Mouse (Mus musculus) c-Kit-positive CD71-positive TER-119-negative erythroid progenitor cells, embryonic 14.5 days (primary cell): ENCODE measurements around the gene Tpbgl.

Experiments
- DNase-seq: peaks from one replicate; pipeline ENCODE4 v3.0.0-alpha.2; 2013; ENCODE audit warnings: low read depth

The Tpbgl gene

DNA sequence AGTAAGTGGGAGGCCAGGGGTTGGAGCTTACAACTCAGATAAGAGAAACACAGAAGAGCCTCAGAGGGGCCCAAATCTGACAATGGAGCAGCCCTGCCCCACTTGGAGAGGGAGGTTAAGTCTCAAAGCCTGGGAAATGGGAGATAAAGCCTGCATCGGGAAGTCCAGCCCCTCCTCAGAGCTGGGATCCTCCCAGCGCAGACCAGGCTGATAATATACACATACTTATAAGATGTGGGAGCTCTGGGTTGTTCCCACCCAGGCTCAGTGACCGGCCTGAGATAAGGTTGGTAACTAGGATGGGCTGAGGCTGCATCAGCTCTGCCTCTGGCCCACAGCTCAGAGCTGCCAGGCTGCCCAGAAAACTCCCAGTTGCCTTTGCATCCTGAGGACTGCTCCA, 15.2 kb upstream of the Tpbgl start:
- DNase-seq, result peak; percentile 76

DNA sequence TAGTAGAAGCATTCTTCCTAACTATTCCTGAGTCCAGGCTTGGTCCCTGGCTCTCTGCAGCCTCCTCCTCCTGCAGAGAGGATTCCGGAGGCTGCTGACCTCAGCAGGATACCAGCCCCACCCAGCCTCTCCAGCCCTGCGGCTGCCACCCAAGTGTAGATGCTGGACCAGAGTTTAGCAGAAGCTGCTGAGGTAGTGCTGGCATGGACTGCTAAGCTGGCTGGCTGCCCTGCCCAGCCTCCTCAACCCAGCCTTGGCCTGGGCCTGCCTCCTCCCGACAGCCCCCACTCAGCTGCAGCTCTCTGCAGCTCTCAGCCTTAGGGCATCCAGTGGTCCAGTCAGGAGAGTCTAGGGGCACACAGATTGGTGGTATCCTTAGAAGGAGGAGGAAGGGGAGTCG, 14.3 kb upstream of the Tpbgl start:
- no peak for DNase-seq

DNA sequence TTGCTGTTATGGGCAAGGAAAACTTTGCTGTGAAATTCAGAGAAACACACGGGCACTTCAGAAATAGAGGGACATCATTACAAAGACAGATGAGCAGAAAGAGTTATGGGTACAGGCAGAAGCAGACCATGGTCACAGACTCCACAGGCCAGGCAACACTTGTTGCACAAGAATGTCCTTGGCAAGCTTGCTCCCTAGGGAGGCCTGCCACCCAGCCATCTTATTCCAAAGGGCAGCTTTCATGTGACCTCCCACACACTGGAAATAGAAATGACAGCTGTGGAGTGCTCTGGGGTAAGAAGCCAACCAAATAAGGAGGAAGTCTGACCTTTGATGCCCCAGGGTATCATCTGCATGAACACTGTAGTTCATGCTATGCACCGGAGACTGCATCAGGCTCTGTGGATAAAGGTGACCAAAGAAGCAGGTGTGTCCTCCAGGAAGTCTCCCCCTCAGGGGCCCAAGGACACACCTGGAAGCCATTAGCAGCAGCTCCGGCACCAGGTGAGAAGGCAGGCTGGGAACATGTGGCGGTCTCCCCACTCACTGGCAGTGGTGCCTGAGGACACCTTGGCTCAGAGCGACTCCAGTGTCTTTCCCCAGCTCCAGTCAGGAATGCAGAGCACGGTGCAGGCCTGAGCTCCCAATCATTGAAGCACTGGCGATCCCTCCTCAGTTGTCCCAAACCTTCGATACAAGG, 7.2 kb upstream of the Tpbgl start:
- DNase-seq, result no peak

DNA sequence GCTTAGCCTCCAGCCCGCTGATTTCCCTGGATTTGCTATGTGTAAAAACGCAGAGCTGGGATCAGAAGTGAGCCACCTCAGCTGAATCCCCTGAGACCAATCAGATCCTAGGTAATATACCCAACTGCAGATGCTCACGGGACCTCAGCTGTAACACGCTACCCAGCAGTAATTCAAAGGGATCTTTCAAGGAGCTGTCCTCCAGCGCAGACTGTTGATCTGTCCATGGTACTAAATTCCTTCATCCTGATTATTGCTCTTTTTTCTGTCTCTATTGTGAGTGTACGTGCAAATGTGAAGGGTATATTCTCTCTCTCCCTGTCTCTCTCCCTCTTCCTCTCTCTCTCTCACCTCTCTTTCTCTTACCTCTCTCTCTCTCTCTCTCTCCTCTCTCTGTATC, 5.4 kb upstream of the Tpbgl start:
- no peak for DNase-seq

DNA sequence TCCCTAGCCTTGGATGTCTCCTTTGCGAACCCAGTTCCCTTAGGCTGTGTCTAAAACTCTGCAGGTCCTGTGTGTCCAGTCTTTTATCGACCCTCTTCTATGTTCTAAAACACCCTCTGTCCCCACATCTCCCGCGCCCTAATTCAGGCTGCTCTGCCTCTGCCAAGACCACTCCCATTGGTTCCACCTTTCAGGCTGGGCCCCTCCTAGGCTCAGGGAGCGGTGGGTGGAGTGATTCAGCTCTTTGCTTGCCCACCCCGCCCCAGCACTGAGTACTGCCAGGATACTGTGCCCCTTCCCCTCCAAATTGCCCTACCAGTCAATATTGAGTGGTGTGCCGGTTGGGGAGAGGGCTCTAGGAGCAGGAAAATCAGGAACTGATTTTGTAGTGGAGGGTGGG, 463 bp upstream of the Tpbgl start:
- no peak for DNase-seq

DNA sequence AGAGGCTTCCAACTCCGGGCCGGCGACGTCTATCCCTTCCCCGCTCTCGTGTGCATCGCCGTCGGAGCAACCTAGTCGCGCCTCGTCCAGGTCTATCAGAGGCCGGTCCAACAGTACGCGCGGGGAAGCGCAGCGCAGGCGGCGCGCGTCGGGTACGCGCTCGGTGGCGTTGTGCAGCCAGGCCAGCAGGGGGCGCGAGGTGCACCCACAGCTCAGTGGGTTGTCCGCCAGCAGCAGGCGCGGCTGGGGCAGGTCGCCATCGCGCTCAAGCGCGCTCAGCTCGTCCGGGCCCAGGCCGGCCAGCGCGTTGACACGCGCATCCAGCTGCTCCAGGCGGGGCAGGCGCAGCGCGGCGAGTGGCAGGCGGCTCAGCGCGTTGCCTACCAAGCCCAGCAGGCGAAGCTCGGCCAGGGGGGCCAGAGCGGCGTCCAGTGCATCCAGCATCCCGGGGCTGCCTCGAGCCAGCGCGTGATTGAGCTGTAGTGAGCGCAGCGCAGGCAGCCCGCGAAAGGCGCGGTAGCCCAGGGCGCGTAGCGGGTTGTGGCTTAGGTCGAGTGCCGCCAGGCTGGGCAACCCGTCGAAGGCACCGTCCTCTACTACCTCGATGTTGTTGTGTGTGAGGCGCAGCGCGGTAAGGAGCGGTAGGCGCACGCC, 1.1 kb downstream of the Tpbgl start:
- no peak for DNase-seq

DNA sequence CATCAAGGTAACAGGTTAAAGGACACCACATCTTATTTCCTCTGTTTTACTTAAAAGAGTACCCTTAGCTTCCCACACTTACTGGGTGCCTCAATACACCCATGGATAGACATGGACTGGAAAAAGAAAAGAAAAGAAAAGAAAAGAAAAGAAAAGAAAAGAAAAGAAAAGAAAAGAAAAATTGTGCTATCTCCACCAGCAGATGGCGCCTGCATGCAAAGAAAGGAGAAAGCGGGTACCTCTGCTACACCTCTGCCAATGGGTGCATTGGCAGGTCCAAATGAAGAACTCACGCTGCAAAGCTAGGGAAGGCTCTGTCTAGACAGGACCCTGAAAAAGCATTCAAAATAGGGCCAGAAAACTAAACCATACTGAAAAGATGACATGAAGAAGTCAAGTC, 8.0 kb downstream of the Tpbgl start:
- no peak for DNase-seq

DNA sequence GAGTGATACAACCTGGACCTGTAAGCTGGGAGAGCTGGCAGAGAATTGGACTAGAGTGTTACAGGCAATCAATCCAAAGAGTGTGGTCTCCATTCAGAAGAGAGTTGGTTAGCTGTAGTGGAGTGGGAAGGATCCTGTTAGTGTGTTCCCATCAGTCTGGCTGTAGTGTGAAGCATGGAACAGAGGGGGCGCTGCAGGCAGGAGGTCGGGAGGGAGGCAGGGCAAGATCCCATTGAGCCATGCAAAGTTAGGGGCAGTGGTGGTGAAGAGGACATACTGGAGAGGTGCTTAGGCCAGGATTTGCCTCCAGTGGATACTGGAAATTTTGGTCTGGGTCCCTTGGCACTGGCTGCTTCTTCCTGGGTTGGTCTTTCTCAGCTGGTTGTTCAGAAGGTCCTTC, 8.6 kb downstream of the Tpbgl start:
- DNase-seq, result no peak

DNA sequence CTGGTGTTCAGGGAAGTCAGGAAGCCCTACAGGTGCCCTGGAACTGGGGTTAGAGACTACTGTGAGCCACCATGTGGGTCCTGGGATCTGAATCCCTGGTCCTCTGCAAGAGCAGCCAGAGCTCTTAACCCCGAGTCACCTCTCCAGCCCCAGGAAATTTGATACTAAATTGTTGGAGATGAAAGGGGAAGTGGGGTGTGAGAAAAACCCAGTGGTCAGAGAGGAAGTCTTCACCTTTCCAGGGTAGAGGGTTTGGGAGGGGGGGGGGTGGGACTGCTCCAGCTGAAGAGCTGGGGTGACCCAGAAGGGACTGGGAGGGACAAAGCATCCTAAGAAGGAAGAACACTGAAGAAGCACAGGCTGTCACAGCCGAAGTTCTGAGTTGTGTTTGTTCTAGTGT, 19.3 kb downstream of the Tpbgl start:
- DNase-seq, result no peak

DNA sequence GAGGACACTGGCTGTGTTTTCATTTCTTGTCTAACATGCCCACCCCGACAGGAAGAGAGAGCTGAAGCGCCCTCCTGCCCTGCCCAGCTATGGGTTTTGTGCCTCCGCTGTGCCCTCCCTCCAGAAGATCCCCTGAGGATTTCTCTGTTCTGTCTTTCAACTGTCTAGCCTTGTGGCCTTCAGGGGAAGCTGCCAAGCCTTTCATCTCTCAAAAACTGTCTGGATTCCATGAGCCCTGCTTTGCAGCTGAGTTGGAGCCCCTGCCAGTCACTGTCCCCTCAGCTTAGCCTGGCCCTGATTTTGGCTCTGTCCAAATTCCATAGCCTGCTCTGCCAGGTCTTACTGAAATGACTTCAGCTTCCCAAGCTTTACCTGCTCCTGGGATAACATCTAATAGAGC, 20.1 kb downstream of the Tpbgl start:
- DNase-seq, result no peak

DNA sequence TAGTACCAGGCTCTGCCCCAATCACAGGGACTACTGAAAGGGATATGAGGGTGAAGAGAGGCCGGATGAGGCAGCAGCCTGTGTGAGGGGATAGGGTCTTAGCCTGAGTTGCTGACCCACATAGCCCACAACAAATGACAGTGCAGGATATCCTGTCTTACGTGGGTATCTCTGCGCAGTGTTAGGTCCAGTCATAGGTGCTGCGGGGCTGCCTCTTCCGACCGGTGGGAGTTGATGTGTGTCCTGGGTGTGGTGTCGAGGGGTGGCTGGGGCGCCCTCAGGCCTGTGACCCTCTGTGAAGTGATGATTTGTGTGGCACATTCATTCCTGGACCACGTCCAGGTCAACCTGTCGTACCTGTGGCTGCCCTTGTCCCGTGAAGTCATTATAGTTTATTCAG, 20.6 kb downstream of the Tpbgl start:
- DNase-seq, result no peak

DNA sequence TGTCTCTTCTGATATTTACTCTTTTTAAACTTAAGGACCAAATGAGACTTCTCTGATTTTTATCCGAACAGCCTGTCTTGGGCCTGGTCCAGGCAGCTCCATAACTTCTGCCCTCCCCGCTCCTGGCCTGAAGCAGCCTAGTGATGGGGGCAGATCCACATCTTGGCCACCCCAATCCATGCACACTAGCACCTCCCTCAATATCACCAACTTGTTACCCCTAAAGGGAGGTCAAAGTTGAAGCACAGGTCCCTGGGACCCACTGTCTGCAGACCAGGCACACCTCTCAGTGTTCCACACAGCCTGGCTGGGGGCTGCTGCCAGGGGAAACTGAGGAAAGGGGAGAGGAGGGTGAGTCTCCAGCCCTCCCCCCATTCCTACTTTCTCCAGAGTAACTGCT, 21.8 kb downstream of the Tpbgl start:
- DNase-seq, result no peak

DNA sequence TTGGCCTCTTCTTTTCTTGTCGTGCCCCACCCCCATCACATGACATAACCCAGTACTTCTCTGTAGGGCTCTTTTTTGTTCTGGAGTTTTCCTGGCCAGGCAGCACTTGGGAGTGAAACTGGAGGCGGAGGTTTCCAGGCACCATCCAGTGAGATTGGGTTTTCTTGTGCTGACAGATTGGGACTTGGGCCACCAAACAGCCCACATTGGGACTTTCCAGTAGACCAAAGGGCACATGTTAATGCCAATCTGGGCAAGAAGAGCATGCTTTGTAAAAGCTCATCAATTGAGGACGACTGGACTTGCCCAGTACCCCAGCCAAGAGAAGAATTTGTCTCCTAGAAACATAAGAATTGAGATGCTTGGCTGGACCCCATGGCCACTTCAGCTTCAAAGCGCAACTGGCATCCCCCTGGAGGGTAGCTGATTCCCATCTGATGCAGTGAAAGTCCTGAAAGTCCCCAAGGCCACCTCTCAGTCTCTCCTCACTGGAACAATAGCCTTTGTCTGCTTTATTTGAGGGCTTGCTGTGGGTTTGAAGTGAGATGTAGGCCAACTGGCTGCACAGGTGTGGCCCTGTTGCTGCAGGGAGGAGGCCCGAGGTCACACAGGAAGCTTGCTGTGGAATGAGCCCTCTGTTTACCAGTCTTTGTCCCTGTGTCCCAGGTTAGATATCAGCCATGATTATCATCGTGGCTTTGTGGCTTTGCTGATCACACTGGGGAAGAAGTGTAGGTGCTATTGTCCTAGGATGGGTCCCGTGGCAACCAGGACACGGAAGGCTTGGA, 22.8 kb downstream of the Tpbgl start:
- no peak for DNase-seq

DNA sequence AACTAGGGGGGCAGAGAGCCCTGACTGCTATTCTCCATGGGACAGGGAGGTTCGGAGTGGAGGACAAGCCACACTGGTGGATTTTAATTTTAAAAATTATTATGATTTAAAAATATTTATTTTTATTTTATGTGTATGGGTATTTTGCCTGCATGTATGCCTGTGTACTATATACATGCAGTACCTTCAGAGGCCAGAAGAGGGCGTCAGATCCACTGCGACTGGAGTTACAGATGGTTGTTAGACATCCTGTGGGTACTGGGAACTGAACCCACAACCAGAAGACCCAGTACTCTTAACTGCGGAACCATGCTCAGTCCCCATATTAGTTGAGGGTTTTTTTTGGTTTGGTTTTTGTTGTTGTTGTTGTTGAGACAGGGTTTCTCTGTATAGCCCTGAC, 28.2 kb downstream of the Tpbgl start:
- DNase-seq, result no peak

DNA sequence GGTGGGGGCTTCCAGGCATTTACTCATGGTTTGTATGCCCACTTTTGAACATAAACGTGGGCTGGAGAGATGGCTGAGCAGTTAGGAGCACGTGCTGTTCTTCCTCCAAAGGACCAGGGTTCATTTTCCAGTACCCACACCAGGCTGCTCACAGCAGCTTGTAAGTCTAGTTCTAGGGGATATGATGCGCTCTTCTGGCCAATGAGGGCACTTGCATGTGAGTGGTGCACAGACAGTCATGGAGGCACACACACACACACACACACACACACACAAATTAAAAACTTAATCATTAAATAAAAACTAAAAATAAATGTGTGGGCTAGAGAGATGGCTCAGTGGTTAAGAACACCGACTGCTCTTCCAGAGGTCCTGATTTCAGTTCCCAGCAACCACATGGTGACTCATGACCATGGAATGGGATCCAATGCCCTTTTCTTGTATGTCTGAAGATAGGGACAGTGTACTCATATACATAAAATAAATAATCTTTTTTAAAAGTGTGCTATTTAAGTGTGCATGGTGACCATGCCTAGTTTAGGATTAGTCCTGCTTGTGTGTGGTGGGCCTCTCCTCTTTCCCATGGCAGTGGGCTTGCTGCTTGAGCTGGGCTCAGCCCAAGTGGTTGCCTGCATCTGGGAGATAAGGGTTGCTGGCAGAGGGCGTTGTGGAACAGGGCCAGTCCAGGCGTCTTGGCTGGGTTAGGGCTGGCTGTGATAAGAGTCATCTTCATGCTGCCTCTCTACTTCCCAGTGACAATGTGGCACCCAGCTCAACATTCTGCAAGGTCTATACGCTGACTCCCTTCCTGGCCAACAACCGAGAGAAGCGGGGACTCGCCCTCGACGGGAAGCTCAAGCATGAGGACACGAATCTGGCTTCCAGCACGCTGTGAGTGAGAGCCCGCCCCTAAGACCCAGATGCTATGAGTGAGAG, 32.8 kb downstream of the Tpbgl start:
- peak; percentile 92 for DNase-seq

DNA sequence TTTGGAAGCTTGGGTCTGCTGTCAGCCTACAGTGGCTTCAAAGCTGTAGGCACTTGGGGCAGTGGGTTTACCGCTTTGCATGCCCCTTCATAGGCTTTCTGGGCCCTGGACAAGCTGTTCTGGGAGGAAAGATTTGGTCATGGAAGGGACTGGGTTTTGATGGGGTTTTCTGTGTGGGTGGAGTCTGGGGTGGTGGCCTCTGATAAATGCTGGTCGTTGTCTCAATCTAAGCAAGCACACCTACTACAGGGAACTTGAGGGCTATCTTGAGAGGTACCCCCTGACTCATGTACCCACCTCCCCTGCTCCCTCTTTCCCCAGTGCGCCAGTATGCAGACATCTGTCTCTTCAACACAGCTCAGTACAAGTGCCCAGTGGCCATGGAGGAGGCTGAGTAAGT, 34.2 kb downstream of the Tpbgl start:
- DNase-seq, result peak; percentile 72

DNA sequence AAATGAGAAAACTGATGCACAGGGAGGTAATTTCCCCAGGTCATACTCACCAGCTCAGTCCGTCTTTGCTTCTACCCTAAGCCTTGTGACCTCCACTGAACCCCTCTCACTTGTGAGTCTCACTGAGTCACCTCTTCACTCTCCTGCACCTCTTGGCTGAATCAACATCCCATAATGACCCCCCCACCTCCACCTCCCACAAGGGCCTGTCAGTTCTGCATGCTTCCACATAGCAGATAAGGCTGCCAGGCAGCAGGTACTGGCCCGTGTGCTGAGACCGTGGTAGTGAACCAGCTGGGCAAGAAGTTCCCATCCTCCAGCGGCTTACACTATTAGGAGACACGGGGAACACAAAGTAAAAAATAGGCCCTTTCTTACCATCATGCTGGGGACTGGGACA, 36.3 kb downstream of the Tpbgl start:
- no peak for DNase-seq

DNA sequence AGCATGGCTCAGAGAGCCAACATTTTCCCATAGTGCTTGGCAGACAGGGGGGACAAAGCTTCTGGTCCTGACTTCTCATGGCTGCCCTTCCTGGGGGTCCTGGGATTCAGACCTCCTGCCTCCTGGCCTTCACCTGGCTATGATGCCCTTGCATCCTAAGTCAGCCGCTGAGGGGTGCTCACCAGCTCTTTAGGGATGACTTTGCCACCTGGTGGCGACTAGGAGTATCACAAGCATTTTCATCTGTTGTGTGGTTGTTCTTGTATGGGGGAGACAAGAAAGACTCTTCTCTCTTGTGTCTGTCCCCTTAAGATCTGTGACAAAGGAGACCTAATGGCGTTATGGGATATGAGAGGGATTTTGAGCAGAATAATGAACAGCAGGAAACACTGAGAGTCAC, 36.8 kb downstream of the Tpbgl start:
- DNase-seq, result peak; percentile 78

DNA sequence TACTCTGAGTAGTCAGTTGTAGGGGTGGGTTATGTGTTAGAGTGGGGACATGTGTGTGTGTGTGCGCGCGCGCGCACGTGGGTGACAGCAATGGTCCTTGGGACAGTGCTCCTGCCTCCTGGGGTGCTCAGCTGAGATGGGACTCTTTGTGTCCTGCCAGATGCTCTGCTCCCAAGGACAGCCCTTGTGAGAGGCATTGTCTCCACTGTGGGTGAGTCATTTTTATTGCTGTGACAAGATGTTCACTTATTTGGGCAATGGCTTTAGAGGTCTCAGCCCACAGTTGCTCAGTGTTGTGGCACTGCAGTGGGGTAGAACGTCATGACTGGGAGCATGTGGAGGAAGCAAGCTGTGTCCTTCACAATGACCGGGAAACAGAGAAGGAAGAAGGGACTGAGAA, 40.9 kb downstream of the Tpbgl start:
- no peak for DNase-seq

DNA sequence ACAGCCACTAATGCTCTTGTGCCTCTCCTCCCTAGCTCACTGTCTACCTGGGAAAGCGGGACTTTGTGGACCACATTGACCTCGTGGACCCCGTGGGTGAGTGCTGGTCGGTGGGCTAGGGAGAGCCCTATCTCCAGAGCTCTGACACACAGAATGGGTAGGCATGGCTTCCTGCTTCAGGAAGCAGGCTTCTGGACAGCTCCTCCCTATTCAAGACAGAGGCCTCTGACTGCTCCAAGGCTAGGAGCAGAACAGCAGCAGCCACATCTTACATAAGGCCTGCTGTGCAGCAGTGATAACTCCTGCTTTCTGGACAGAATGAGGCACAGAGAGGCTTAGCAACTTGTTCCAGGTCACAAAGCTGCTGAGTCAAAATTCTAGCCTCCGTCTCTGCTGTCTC, 43.3 kb downstream of the Tpbgl start:
- DNase-seq, result no peak

DNA sequence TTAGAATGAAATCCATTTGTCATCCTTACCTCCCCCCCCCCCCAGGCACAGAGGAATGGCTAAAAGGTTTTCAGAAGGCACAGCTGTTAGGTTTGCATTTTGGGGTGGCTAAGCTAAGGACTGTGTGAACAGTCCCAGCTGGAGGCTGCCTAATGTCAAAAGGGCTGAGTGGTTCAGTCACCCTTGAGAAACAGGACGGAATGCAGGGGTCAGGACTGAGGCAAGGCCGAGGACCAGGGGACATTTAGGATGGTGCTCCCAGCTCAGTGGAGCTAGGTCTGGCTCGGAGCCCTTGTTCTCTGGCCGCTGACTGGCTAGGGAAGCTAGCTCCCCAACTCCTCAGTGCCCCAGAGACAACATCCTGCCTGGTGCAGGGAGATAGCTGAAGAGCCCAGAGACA, 44.0 kb downstream of the Tpbgl start:
- DNase-seq, result no peak

DNA sequence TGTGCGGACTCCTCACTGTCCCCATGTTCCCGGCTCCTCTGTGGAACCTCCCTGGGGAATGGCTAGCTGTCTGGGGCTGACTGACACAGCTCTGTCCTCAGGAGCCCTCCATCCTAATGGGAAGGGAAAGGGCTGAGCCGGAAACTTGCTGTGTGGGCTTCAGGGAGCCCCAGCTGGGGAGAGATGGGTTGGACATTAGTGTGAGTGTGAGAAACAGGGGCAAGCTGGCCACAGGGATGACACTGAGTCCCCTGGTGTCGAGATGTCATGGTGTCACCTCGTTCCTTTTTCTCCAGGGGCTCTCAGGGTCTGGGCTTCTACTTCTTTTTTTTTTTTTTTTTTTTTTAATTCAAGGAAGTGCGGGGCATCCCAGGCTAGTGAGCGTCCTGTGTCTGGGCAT, 44.6 kb downstream of the Tpbgl start:
- no peak for DNase-seq
